Comparison of ENCODE assay signal across 8 mouse cellular contexts in genomic region chr1:24901278-24901677, GRCm38 (mm10).
A peak's percentile ranks its signal among the peaks of the same experiment; 100 is the strongest.
DNase-seq lines count a peak whose midpoint lies in the region; TF ChIP-seq lines count a peak whose summit lies in the region.

No protein-coding gene starts in this region.

- H3K4me3 ChIP-seq in ES-E14 (ENCODE audit: insufficient read depth in 1 of 2, low read depth in 1 of 2, low read length in 2 of 2, poor library complexity in 1 of 2, severe bottlenecking in 1 of 2): no peak overlapping the region
- no peak overlapping the region for H3K4me3 ChIP-seq in gastrocnemius, adult 2 months

- intact Hi-C loops in gastrocnemius, adult 2 months (cut with DNase I): no loop called here

- in situ Hi-C loops in ES-E14 (cut with MboI; ENCODE audit: low sequenced_read_pairs in 2 of 2, unreplicated experiment in 2 of 2): no loop called here

- TF ChIP-seq CTCF in gastrocnemius, adult 2 months (IDR thresholded peaks at IDR 0.05): no peak; the same call in 1 of the 2 replicates

- no peaks in the 10 kb centered on the region for H3K9me3 ChIP-seq in ES-E14 (ENCODE audit: control insufficient read depth, insufficient read depth, low read depth, low read length)

- no peak overlapping the region for H3K9ac ChIP-seq in ES-E14 (ENCODE audit: insufficient read depth, low read depth, low read length, poor library complexity, severe bottlenecking)

- no peak overlapping the region for H3K27ac ChIP-seq in ES-E14 (ENCODE audit: insufficient read depth, low read depth, low read length, poor library complexity, severe bottlenecking)
- no peak overlapping the region for H3K27ac ChIP-seq in gastrocnemius, adult 2 months

- no peaks in the 10 kb centered on the region for H3K36me3 ChIP-seq in ES-E14 (ENCODE audit: control insufficient read depth, insufficient read depth, low read length, poor library complexity, severe bottlenecking)

- no peaks in the 10 kb centered on the region for H3K4me1 ChIP-seq in ES-E14 (ENCODE audit: control insufficient read depth in 2 of 2, insufficient read depth in 2 of 2, low read length in 2 of 2, poor library complexity in 1 of 2)

- DNase-seq in heart, postnatal 4 days: peak; percentile 57
- DNase-seq in heart, adult 11 months: no peak
- DNase-seq in ES-E14 (ENCODE audit: low read depth, low spot score): peak; percentile 41
- peak; percentile 71 for DNase-seq in cerebellum, adult 8-10 months
- peak; percentile 56 to 90 for DNase-seq in frontal cortex, adult 2 months (ENCODE audit: extremely low spot score in 1 of 2, low spot score in 1 of 2)
- DNase-seq in left cerebral cortex, adult 11 months (ENCODE audit: low spot score): peak; percentile 56
- peak; percentile 29 for DNase-seq in retina, adult 2 months (ENCODE audit: low read depth, low spot score)
- DNase-seq in gastrocnemius, adult 2 months: no peak

TF ChIP-seq in ES-E14, 5 proteins besides CTCF, POLR2A, EP300 and RAD21:
- TF ChIP-seq ZNF384 (IDR thresholded peaks at IDR 0.05; ENCODE audit: low read depth, low read length): no peak
- peak; percentile 83; the same call in 1 of the 2 replicates for TF ChIP-seq ZC3H11A (IDR thresholded peaks at IDR 0.05; ENCODE audit: borderline replicate concordance, low read depth, low read length)

Comparison
In these comparisons a context has a peak if more than half of its experiments do, and no peak if none do; other contexts are left out.
1. DNase-seq: peak in heart, postnatal 4 days (single experiment), ES-E14 (single experiment), cerebellum, adult 8-10 months (single experiment), frontal cortex, adult 2 months (2 of 2), left cerebral cortex, adult 11 months (single experiment) and retina, adult 2 months (single experiment); none in heart, adult 11 months (single experiment) and gastrocnemius, adult 2 months (single experiment).